ENCODE assay signal across 24 mouse cellular contexts in genomic region chr16:31093186-31093585, GRCm38 (mm10). TPM values are rescaled to one million over a fixed set of nuclear protein-coding genes. Genes with fewer than 3 reads are reported as not detected.
DNase-seq lines count a peak whose midpoint lies in the region; ATAC-seq and TF ChIP-seq lines count a peak whose summit lies in the region.
"Had no signal": no experiment of that assay in that cellular context is flagged by ENCODE, and none has a peak within 500 bp of the region (broad histone marks: within the 10 kb centered on the region; RNA-seq: fewer than 3 reads in every experiment).

No protein-coding gene starts in this region.

- TF ChIP-seq CTCF in midbrain, postnatal 0 days (IDR thresholded peaks at IDR 0.05) = no peak

- H3K9ac ChIP-seq in heart, embryonic 12.5 days = no peak overlapping the region
- H3K9ac ChIP-seq in midbrain, postnatal 0 days (replicated peaks; ENCODE audit: low read length, poor library complexity, severe bottlenecking) = no peak overlapping the region
- H3K9ac ChIP-seq: forebrain, embryonic 13.5 days; heart, embryonic 13.5 days; hindbrain, embryonic 13.5 days had no signal

- 58% methylated on average over 9 of the region's 9 CpGs for WGBS in heart, embryonic 12.5 days
- 29% methylated on average over 9 of the region's 9 CpGs for WGBS in midbrain, embryonic 10.5 days
- 39% methylated on average over 9 of the region's 9 CpGs for WGBS in midbrain, postnatal 0 days

- H3K4me1 ChIP-seq in heart, embryonic 12.5 days (replicated peaks) = no peaks in the 10 kb centered on the region
- H3K4me1 ChIP-seq in midbrain, embryonic 10.5 days = peaks cover 18% of the 10 kb centered on the region
- no peaks in the 10 kb centered on the region for H3K4me1 ChIP-seq in midbrain, postnatal 0 days (ENCODE audit: insufficient read depth, low read length)
- H3K4me1 ChIP-seq: forebrain, embryonic 13.5 days; heart, embryonic 13.5 days; hindbrain, embryonic 13.5 days had no signal

- H3K27me3 ChIP-seq in heart, embryonic 12.5 days (replicated peaks) = no peaks in the 10 kb centered on the region
- no peaks in the 10 kb centered on the region for H3K27me3 ChIP-seq in midbrain, embryonic 10.5 days (ENCODE audit: low read depth, poor library complexity, severe bottlenecking)
- no peaks in the 10 kb centered on the region for H3K27me3 ChIP-seq in midbrain, postnatal 0 days (ENCODE audit: insufficient read depth, low read length)
- H3K27me3 ChIP-seq: forebrain, embryonic 13.5 days; heart, embryonic 13.5 days; hindbrain, embryonic 13.5 days had no signal

- H3K9me3 ChIP-seq in heart, embryonic 12.5 days (replicated peaks) = no peaks in the 10 kb centered on the region; the same call in 1 of the 2 replicates
- H3K9me3 ChIP-seq in midbrain, embryonic 10.5 days (replicated peaks) = no peaks in the 10 kb centered on the region
- H3K9me3 ChIP-seq in midbrain, postnatal 0 days (ENCODE audit: low read length) = no peaks in the 10 kb centered on the region
- H3K9me3 ChIP-seq: forebrain, embryonic 10.5 days; forebrain, embryonic 13.5 days; heart, embryonic 13.5 days; hindbrain, embryonic 13.5 days had no signal

- H3K4me3 ChIP-seq in heart, embryonic 12.5 days = no peak overlapping the region
- H3K4me3 ChIP-seq in midbrain, embryonic 10.5 days = no peak overlapping the region
- H3K4me3 ChIP-seq in midbrain, postnatal 0 days (ENCODE audit: low read depth, low read length) = no peak overlapping the region
- H3K4me3 ChIP-seq: forebrain, embryonic 10.5 days; forebrain, embryonic 13.5 days; heart, embryonic 13.5 days; hindbrain, embryonic 13.5 days had no signal

- peaks cover 9% of the 10 kb centered on the region; the same call in 1 of the 2 replicates for H3K36me3 ChIP-seq in heart, embryonic 12.5 days
- H3K36me3 ChIP-seq in midbrain, embryonic 10.5 days = no peaks in the 10 kb centered on the region
- H3K36me3 ChIP-seq in midbrain, postnatal 0 days (ENCODE audit: insufficient read depth, low read length) = 0 out of 2 replicates have a peak, but pooled peaks cover 3% of the 10 kb centered on the region

- H3K4me2 ChIP-seq in heart, embryonic 12.5 days = no peak overlapping the region
- H3K4me2 ChIP-seq in midbrain, postnatal 0 days (ENCODE audit: low read depth, low read length, poor library complexity, severe bottlenecking) = no peak overlapping the region
- H3K4me2 ChIP-seq: forebrain, embryonic 13.5 days; heart, embryonic 13.5 days; hindbrain, embryonic 13.5 days had no signal

- DNase-seq in heart, adult 11 months = peak; percentile 78
- peak; percentile 42 for DNase-seq in midbrain, embryonic 10.5 days (ENCODE audit: low spot score)
- no peak for DNase-seq in midbrain, postnatal 0 days (ENCODE audit: low spot score)
- DNase-seq in embryo, embryonic 10.5 days (ENCODE audit: low spot score) = peak; percentile 46
- no peak for DNase-seq in kidney, postnatal 14 days
- no peak for DNase-seq in B cell, adult 2 months
- DNase-seq: adrenal gland, adult 2 months; adrenal gland, postnatal 14 days; cerebellum, adult 11-12 months; cerebellum, adult 8-10 months; cerebellum, postnatal 10 days; cerebellum, postnatal 36 days; gastrocnemius, postnatal 10 days; heart, adult 18-20 months; heart, postnatal 14 days; heart, postnatal 4 days had no signal

- ATAC-seq in heart, embryonic 12.5 days (ENCODE audit: insufficient number of reproducible peaks, low FRiP score) = no peak
- no peak for ATAC-seq in midbrain, postnatal 0 days (ENCODE audit: low FRiP score)
- ATAC-seq: CD4-positive, CD25-positive, alpha-beta regulatory T cell, adult 4 months; forebrain, embryonic 13.5 days; forebrain, embryonic 16.5 days; intestine, postnatal 0 days had no signal

- H3K27ac ChIP-seq in heart, embryonic 12.5 days (ENCODE audit: poor library complexity, severe bottlenecking) = no peak overlapping the region
- 0 out of 2 replicates have a peak overlapping the region, but pooled peaks have one; percentile 49 for H3K27ac ChIP-seq in midbrain, embryonic 10.5 days (replicated peaks)
- no peak overlapping the region for H3K27ac ChIP-seq in midbrain, postnatal 0 days (ENCODE audit: low read depth, low read length)
- H3K27ac ChIP-seq: forebrain, embryonic 10.5 days; forebrain, embryonic 13.5 days; heart, embryonic 13.5 days; hindbrain, embryonic 13.5 days had no signal

RNA-seq across cellular contexts. Expression of gene Xxylt1, which starts 12.0 kb away (rescaled TPM):
- 12.9 and 13.7 TPM in 2 replicates for polyA plus RNA-seq in heart, embryonic 12.5 days (2016; fragmentation: Nextera tagmentation; extraction: Ambion mirVana)
- polyA plus RNA-seq in midbrain, embryonic 10.5 days (2016; fragmentation: Nextera tagmentation; extraction: Ambion mirVana) = 13.6 and 14.0 TPM in 2 replicates
- total RNA-seq in midbrain, postnatal 0 days (2014; rRNA removed) = 34.5 and 42.9 TPM in 2 replicates
- 17.1 and 18.2 TPM in 2 replicates for polyA plus RNA-seq in midbrain, postnatal 0 days (2015; fragmentation: Nextera tagmentation; extraction: Ambion mirVana)

Comparison
In these comparisons a context has a peak if more than half of its experiments do, and no peak if none do; other contexts are left out.
1. DNase-seq: peak in heart, adult 11 months (single experiment), midbrain, embryonic 10.5 days (single experiment) and embryo, embryonic 10.5 days (single experiment); none in midbrain, postnatal 0 days (single experiment), kidney, postnatal 14 days (single experiment) and B cell, adult 2 months (0 of 2).